Mouse (Mus musculus) CH12.LX (cell line): Measurements from ENCODE around the gene Sec14l4. TPM values are rescaled to one million over a fixed set of nuclear protein-coding genes. Genes with fewer than 3 reads are reported as not detected.

Source experiments
- DNase-seq: peaks from one replicate; pipeline ENCODE4 v3.0.0-alpha.2; 2013; ENCODE audit errors: extremely low read depth
- H3K27ac ChIP-seq: 2 replicates; pipeline ENCODE4 v1.5.1; 2012; ENCODE audit warnings: low read depth, mild to moderate bottlenecking, control low read depth, moderate library complexity; ENCODE audit not compliant: insufficient read depth
- H3K27me3 ChIP-seq: replicated peaks from 2 replicates; pipeline ENCODE3; 2012; ENCODE audit warnings: inconsistent platforms
- H3K36me3 ChIP-seq, 2 experiments: replicated peaks in 1 of 2; 2 replicates each; pipeline versions ENCODE3 to v1.6.1; 2012; ENCODE audit warnings: inconsistent platforms in 1 of 2, low read length in 1 of 2, mild to moderate bottlenecking in 1 of 2, mixed read lengths in 1 of 2, moderate library complexity in 1 of 2; ENCODE audit not compliant: control insufficient read depth in 1 of 2, insufficient read depth in 1 of 2
- H3K4me1 ChIP-seq, 2 experiments: 2 replicates each; pipeline ENCODE4 v1.6.1; 2012; ENCODE audit warnings: inconsistent platforms in 1 of 2, moderate library complexity in 1 of 2; ENCODE audit not compliant: insufficient read depth in 2 of 2, control insufficient read depth in 1 of 2
- H3K4me2 ChIP-seq: 2 replicates; pipeline ENCODE4 v1.6.1; 2012; ENCODE audit warnings: low read depth, mild to moderate bottlenecking, control low read depth; ENCODE audit not compliant: poor library complexity, insufficient read depth, severe bottlenecking
- H3K4me3 ChIP-seq, 3 experiments: fragments of 150-350 bp in 1 of 3; sonication (generic) in 1 of 3; replicated peaks in 1 of 3; 2 replicates each; pipeline versions ENCODE3 to v1.5.1; 2011 to 2012; ENCODE audit warnings: low read depth in 2 of 3, low read length in 2 of 3, mild to moderate bottlenecking in 2 of 3, moderate library complexity in 2 of 3, control low read depth in 1 of 3, improper control_type of control experiment in 1 of 3, inconsistent platforms in 1 of 3, mixed read lengths in 1 of 3; ENCODE audit not compliant: poor library complexity in 1 of 3
- H3K79me2 ChIP-seq: replicated peaks from 2 replicates; pipeline ENCODE4 v1.6.1; 2012; ENCODE audit warnings: mild to moderate bottlenecking, moderate library complexity; ENCODE audit not compliant: control insufficient read depth, poor library complexity, insufficient read depth, severe bottlenecking; ENCODE audit errors: extremely low read depth
- H3K9ac ChIP-seq: 2 replicates; pipeline ENCODE4 v1.6.1; 2012; ENCODE audit warnings: low read depth, mild to moderate bottlenecking, control low read depth, moderate library complexity; ENCODE audit not compliant: insufficient read depth
- H3K9me3 ChIP-seq: replicated peaks from 2 replicates; pipeline ENCODE3; 2012; ENCODE audit warnings: low read length, inconsistent platforms, mixed read lengths
- CTCF ChIP-seq, 2 experiments: IDR thresholded peaks in 1 of 2; conservative IDR thresholded peaks in 1 of 2; 2 replicates each; pipeline ENCODE4 v1.5.1; 2011 to 2012; ENCODE audit warnings: low read depth in 2 of 2, low read length in 2 of 2, improper control_type of control experiment in 1 of 2, inconsistent platforms in 1 of 2, mild to moderate bottlenecking in 1 of 2, moderate library complexity in 1 of 2
- E2F4 ChIP-seq: IDR thresholded peaks from 2 replicates; pipeline ENCODE4 v1.6.1; 2011; ENCODE audit warnings: low read depth, low read length, improper control_type of control experiment; ENCODE audit not compliant: insufficient replicate concordance
- HCFC1 ChIP-seq: IDR thresholded peaks from 2 replicates; pipeline ENCODE4 v1.6.1; 2012; ENCODE audit warnings: low read depth, mild to moderate bottlenecking, inconsistent platforms, low read length, improper control_type of control experiment
- IRF4 ChIP-seq: IDR thresholded peaks from 2 replicates; pipeline ENCODE4 v1.6.1; 2014; ENCODE audit warnings: low read depth, mild to moderate bottlenecking, inconsistent platforms, low read length, improper control_type of control experiment
- JUN ChIP-seq: IDR thresholded peaks from 2 replicates; pipeline ENCODE4 v1.6.1; 2011; ENCODE audit warnings: low read depth, mild to moderate bottlenecking, low read length, improper control_type of control experiment, moderate library complexity; ENCODE audit not compliant: insufficient read depth
- JUND ChIP-seq: conservative IDR thresholded peaks from 2 replicates; pipeline ENCODE4 v1.6.1; 2011; ENCODE audit warnings: low read depth, low read length, improper control_type of control experiment
- KAT2A ChIP-seq: IDR thresholded peaks from 2 replicates; pipeline ENCODE4 v1.6.1; 2012; ENCODE audit warnings: low read length, improper control_type of control experiment, inconsistent platforms; ENCODE audit not compliant: insufficient replicate concordance
- MAFK ChIP-seq: IDR thresholded peaks from 2 replicates; pipeline ENCODE4 v1.6.1; 2011; ENCODE audit warnings: low read length, improper control_type of control experiment; ENCODE audit not compliant: insufficient replicate concordance
- MAX ChIP-seq: IDR thresholded peaks from 2 replicates; pipeline ENCODE4 v1.6.1; 2011; ENCODE audit warnings: low read length, improper control_type of control experiment
- MAZ ChIP-seq: IDR thresholded peaks from 2 replicates; pipeline ENCODE4 v1.6.1; 2012; ENCODE audit warnings: low read depth, mild to moderate bottlenecking, inconsistent platforms, low read length, improper control_type of control experiment, moderate library complexity
- MEF2A ChIP-seq: IDR thresholded peaks from 2 replicates; pipeline ENCODE4 v1.6.1; 2014; ENCODE audit warnings: low read depth, mild to moderate bottlenecking, inconsistent platforms, low read length, improper control_type of control experiment, borderline replicate concordance
- MYC ChIP-seq: IDR thresholded peaks from 2 replicates; pipeline ENCODE4 v1.6.1; 2011; ENCODE audit warnings: low read depth, mild to moderate bottlenecking, improper control_type of control experiment, low read length
- PAX5 ChIP-seq: IDR thresholded peaks from 2 replicates; pipeline ENCODE4 v1.6.1; 2012; ENCODE audit warnings: low read length, inconsistent platforms, mixed read lengths
- RAD21 ChIP-seq: IDR thresholded peaks from 2 replicates; pipeline ENCODE4 v1.6.1; 2011; ENCODE audit warnings: low read depth, mild to moderate bottlenecking, low read length, improper control_type of control experiment, moderate library complexity
- RCOR1 ChIP-seq: conservative IDR thresholded peaks from 2 replicates; pipeline ENCODE4 v1.6.1; 2012; ENCODE audit warnings: low read depth, mild to moderate bottlenecking, inconsistent platforms, low read length, improper control_type of control experiment
- SIN3A ChIP-seq: IDR thresholded peaks from 2 replicates; pipeline ENCODE4 v1.6.1; 2012; ENCODE audit warnings: low read length, improper control_type of control experiment, inconsistent platforms
- SMC3 ChIP-seq: IDR thresholded peaks from 2 replicates; pipeline ENCODE4 v1.6.1; 2011; ENCODE audit warnings: low read depth, low read length, improper control_type of control experiment
- TBP ChIP-seq: conservative IDR thresholded peaks from 2 replicates; pipeline ENCODE4 v1.6.1; 2011; ENCODE audit warnings: low read depth, low read length, improper control_type of control experiment
- TCF12 ChIP-seq: IDR thresholded peaks from 2 replicates; pipeline ENCODE4 v1.6.1; 2014; ENCODE audit warnings: low read depth, mild to moderate bottlenecking, inconsistent platforms, low read length, improper control_type of control experiment
- USF2 ChIP-seq: conservative IDR thresholded peaks from 2 replicates; pipeline ENCODE4 v1.6.1; 2011; ENCODE audit warnings: low read depth, low read length, improper control_type of control experiment
- ZC3H11A ChIP-seq: IDR thresholded peaks from 2 replicates; pipeline ENCODE4 v1.6.1; 2012; ENCODE audit warnings: low read depth, mild to moderate bottlenecking, inconsistent platforms, low read length, improper control_type of control experiment
- ZNF384 ChIP-seq: IDR thresholded peaks from 2 replicates; pipeline ENCODE4 v1.6.1; 2012; ENCODE audit warnings: low read depth, low read length, improper control_type of control experiment, inconsistent platforms
- dilution Hi-C: fragments of 300-500 bp; cut with MboI; formaldehyde crosslinking; loops from 2 replicates; pipeline ENCODE4 v1.14.3; 2020; ENCODE audit warnings: low sequenced_read_pairs; ENCODE audit not compliant: extremely low pct_unique_long_range_greater_than_20kb, extremely low pct_ligation_motif_present
- in situ Hi-C: fragments of 300-500 bp; cut with MboI; formaldehyde crosslinking; loops from 3 replicates; pipeline ENCODE4 v1.14.3; 2019; ENCODE audit warnings: low sequenced_read_pairs, low pct_ligation_motif_present, low pct_unique_long_range_greater_than_20kb, mixed read lengths
- polyA plus RNA-seq: library from polyadenylated mRNA; unstranded; fragments of >175 nt; gene quantifications from 2 replicates; pipeline ENCODE4 v1.2.1, GENCODE M21; 2012; ENCODE audit warnings: low read depth; ENCODE audit not compliant: insufficient read length
- total RNA-seq, 2 experiments: library from RNA; depleted of rRNA; stranded (reverse); fragments of 300-350 nt in 1 of 2; fragments of >200 nt in 1 of 2; gene quantifications; 2 replicates each; pipeline ENCODE4 v1.2.3; 2012 to 2014

Gene Sec14l4
- total and polyA plus RNA-seq, 3 experiments = 0.42 to 3.5 (median 0.47) TPM

DNA sequence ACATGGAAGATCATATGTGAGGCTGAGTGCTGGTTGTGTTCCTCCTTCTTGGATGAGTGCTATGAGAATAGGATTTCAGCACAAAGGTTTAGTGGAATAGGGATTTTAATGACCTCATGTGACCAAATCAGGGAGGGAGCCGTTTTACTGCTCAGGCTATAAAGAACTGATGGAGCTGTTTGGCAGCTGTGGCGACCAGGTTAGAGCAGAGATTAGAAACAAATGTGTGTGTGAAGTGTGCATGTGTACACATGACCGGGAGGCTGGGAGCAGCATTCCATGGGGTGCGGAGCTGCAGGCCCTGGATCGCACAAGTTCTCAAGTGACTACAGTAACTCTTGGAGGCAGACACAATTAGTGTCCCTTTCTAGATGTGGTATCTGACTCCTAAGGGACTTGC lies 31.7 kb upstream of the Sec14l4 start:
- Histone ChIP-seq H3K36me3 (no peaks in the 10 kb centered on the region), H3K9ac (no peak overlapping the region), H3K4me3 (no peak overlapping the region), H3K27me3 (peaks cover 3% of the 10 kb centered on the region), H3K79me2 (no peaks in the 10 kb centered on the region), H3K9me3 (peaks cover 3% of the 10 kb centered on the region)
- TF ChIP-seq SIN3A (no peak), CTCF (conservative IDR thresholded peaks at IDR 0.05 in 1 of 2, IDR thresholded peaks at IDR 0.05 in 1 of 2; ENCODE audit: low read depth in 2 of 2, low read length in 2 of 2) (no peak), E2F4 (no peak), ZNF384 (no peak), SMC3 (no peak), MEF2A (no peak), MAFK (no peak), HCFC1 (no peak), KAT2A (no peak)
- TF ChIP-seq, all 38 proteins: peak for 0
- H3K4me2 ChIP-seq = no peak overlapping the region
- DNase-seq = no peak
- peaks cover 0 to 5% of the 10 kb centered on the region in 2 experiments; a peak in 2 of 4 replicates for H3K4me1 ChIP-seq
- dilution Hi-C loops = no loop called here
- in situ Hi-C loops = no loop called here
- no peak overlapping the region for H3K27ac ChIP-seq

DNA sequence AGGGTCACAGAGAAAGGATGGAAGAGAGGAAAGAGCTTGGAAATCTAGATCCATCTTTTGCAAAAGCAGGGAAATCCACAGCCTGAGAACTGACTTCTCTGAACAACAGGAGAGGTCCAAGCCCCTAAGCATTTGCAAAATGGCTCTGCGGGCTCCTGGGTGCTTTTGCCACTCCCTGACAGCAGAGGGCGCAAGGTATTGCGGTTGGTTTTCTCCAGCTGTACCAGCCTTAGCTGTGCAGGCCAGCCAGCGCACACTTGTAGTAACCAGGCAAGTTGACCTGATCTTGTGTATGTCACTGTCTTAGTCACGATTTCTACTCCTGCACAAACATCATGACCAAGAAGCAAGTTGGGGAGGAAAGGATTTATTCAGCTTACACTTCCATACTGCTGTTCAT lies 29.7 kb upstream of the Sec14l4 start:
- no peaks in the 10 kb centered on the region for H3K36me3 ChIP-seq
- no peak overlapping the region for H3K4me3 ChIP-seq
- no peaks in the 10 kb centered on the region for H3K4me1 ChIP-seq
- in situ Hi-C loops = loop anchor here (10.0 to 25.0 kb wide), 2 partner anchors 213 to 411 kb away; partner anchors contain the start of gene Castor1
- TF ChIP-seq ZC3H11A (peak; percentile 10; the same call in 1 of the 2 replicates), SMC3 (peak; percentile 86), RCOR1 (no peak), MAFK (no peak), KAT2A (no peak), IRF4 (no peak), MAZ (no peak), CTCF (conservative IDR thresholded peaks at IDR 0.05 in 1 of 2, IDR thresholded peaks at IDR 0.05 in 1 of 2; ENCODE audit: low read depth in 2 of 2, low read length in 2 of 2) (peak; percentile 73 to 81), MAX (peak; percentile 19; the same call in 1 of the 2 replicates), MYC (no peak), SIN3A (no peak), USF2 (no peak), RAD21 (peak; percentile 61), PAX5 (no peak), TCF12 (no peak), TBP (no peak), JUN (no peak), JUND (no peak)
- peaks cover 10% of the 10 kb centered on the region for H3K27me3 ChIP-seq
- H3K27ac ChIP-seq = no peak overlapping the region
- H3K4me2 ChIP-seq = no peak overlapping the region
- H3K79me2 ChIP-seq = no peaks in the 10 kb centered on the region
- dilution Hi-C loops = no loop called here
- peaks cover 3% of the 10 kb centered on the region for H3K9me3 ChIP-seq
- DNase-seq = peak; percentile 71
- H3K9ac ChIP-seq = no peak overlapping the region
